Comparison of ENCODE assay signal across 8 mouse cellular contexts in genomic region chr2:166805250-166806172, GRCm38 (mm10). TPM values are rescaled to one million over a fixed set of nuclear protein-coding genes. Genes with fewer than 3 reads are reported as not detected.
DNase-seq lines count a peak whose midpoint lies in the region; ATAC-seq and TF ChIP-seq lines count a peak whose summit lies in the region.

Arfgef2 (plus strand) TSS chr2:166805588.

- no peak for TF ChIP-seq CTCF in olfactory bulb, adult 2 months (IDR thresholded peaks at IDR 0.05; ENCODE audit: insufficient read depth, low read depth, low read length)

- peak within 1 kb of the TSS; percentile 79 for H3K4me2 ChIP-seq in lung, embryonic 15.5 days

- peaks cover 17% of the 10 kb centered on the region; the same call in 1 of the 2 replicates for H3K4me1 ChIP-seq in lung, embryonic 15.5 days
- H3K4me1 ChIP-seq in olfactory bulb, adult 2 months (ENCODE audit: control insufficient read depth, insufficient read depth, low read length), result peaks cover 2% of the 10 kb centered on the region; the same call in 1 of the 2 replicates

- H3K4me3 ChIP-seq in lung, embryonic 15.5 days, result peak within 1 kb of the TSS; percentile 77
- H3K4me3 ChIP-seq in olfactory bulb, adult 2 months (ENCODE audit: insufficient read depth, low read depth, low read length), result peak within 1 kb of the TSS; percentile 92

- no peaks in the 10 kb centered on the region for H3K27me3 ChIP-seq in lung, embryonic 15.5 days

- under 1% methylated on average over 73 of the region's 76 CpGs for WGBS in lung, embryonic 15.5 days
- under 1% methylated on average over 75 of the region's 76 CpGs for WGBS in olfactory bulb, adult 2 months

- no peaks in the 10 kb centered on the region for H3K9me3 ChIP-seq in lung, embryonic 15.5 days

- peak; percentile 91 for DNase-seq in MN1 (ENCODE audit: low spot score)
- peak; percentile 89 for DNase-seq in cerebellum, adult 9-10 months
- peak; percentile 59 for DNase-seq in layer of hippocampus, adult 9-10 months (ENCODE audit: low spot score)
- DNase-seq in thymus, adult 18-20 months, result peak; percentile 84 to 87

- peak; percentile 61 for ATAC-seq in frontal cortex, adult (ENCODE audit: low TSS enrichment)
- ATAC-seq in hematopoietic stem cell, adult 5-6 weeks (replicated peaks in 1 of 2; ENCODE audit: insufficient read depth in 1 of 2, low FRiP score in 2 of 2, low TSS enrichment in 1 of 2, low read depth in 1 of 2, poor library complexity in 2 of 2, severe bottlenecking in 2 of 2), result peak; percentile 82 to 88
- ATAC-seq in lung, embryonic 15.5 days (ENCODE audit: borderline replicate concordance, extremely low read depth, low FRiP score, low TSS enrichment), result peak; percentile 92

- peak; percentile 86 for TF ChIP-seq POLR2A in olfactory bulb, adult 2 months (IDR thresholded peaks at IDR 0.05; ENCODE audit: insufficient read depth, low read depth, low read length)

- peak within 1 kb of the TSS; percentile 68 for H3K9ac ChIP-seq in lung, embryonic 15.5 days

- no peaks in the 10 kb centered on the region for H3K36me3 ChIP-seq in lung, embryonic 15.5 days

- H3K27ac ChIP-seq in lung, embryonic 15.5 days, result peak within 1 kb of the TSS; percentile 72
- H3K27ac ChIP-seq in olfactory bulb, adult 2 months (ENCODE audit: insufficient read depth, low read depth, low read length), result peak within 1 kb of the TSS; percentile 55

RNA-seq across cellular contexts. Expression of gene Arfgef2, which starts in this region (rescaled TPM):
- total RNA-seq in hematopoietic stem cell, adult 5-6 weeks (2017), result 15.5 and 16.9 TPM in 2 replicates
- polyA plus RNA-seq in lung, embryonic 15.5 days (2015; fragmentation: Nextera tagmentation; extraction: Ambion mirVana), result 4.2 and 5.0 TPM in 2 replicates
- 46.0 TPM in 1 of 2 replicates, not detected in the other for polyA plus RNA-seq in olfactory bulb, adult 2 months (2012; ENCODE audit: insufficient read depth, insufficient read length, low replicate concordance, missing spikeins)

Comparison
In these comparisons a context has a peak if more than half of its experiments do, and no peak if none do; other contexts are left out.
1. Peak in every context shown above with its lines: DNase-seq, ATAC-seq, H3K4me3 ChIP-seq and H3K27ac ChIP-seq.